Mouse (Mus musculus): ENCODE measurements around the gene Pth2.

- no peak for TF ChIP-seq POLR2A (IDR thresholded peaks at IDR 0.05; ENCODE audit: low read depth, low read length)
- TF ChIP-seq CTCF (IDR thresholded peaks at IDR 0.05; ENCODE audit: borderline replicate concordance, insufficient read depth, low read length): no peak
These were observed 12.6 kb downstream of the Pth2 start for GRCm38 (mm10) chr7:45193406-45193805.

Data from embryonic fibroblast, embryonic 13.5 days (primary cell).